Mouse (Mus musculus) CH12.LX (cell line): ENCODE data around the gene Dhx9. TPM values are rescaled to one million over a fixed set of nuclear protein-coding genes. Genes with fewer than 3 reads are reported as not detected.
A peak's percentile ranks its signal among the peaks of the same experiment; 100 is the strongest.

ENCODE experiments used
- DNase-seq: peaks from one replicate; pipeline ENCODE4 v3.0.0-alpha.2; 2013; ENCODE audit errors: extremely low read depth
- H3K27ac ChIP-seq: 2 replicates; pipeline ENCODE4 v1.5.1; 2012; ENCODE audit warnings: low read depth, mild to moderate bottlenecking, control low read depth, moderate library complexity; ENCODE audit not compliant: insufficient read depth
- H3K27me3 ChIP-seq: replicated peaks from 2 replicates; pipeline ENCODE3; 2012; ENCODE audit warnings: inconsistent platforms
- H3K36me3 ChIP-seq, 2 experiments: replicated peaks in 1 of 2; 2 replicates each; pipeline versions ENCODE3 to v1.6.1; 2012; ENCODE audit warnings: inconsistent platforms in 1 of 2, low read length in 1 of 2, mild to moderate bottlenecking in 1 of 2, mixed read lengths in 1 of 2, moderate library complexity in 1 of 2; ENCODE audit not compliant: control insufficient read depth in 1 of 2, insufficient read depth in 1 of 2
- H3K4me1 ChIP-seq, 2 experiments: 2 replicates each; pipeline ENCODE4 v1.6.1; 2012; ENCODE audit warnings: inconsistent platforms in 1 of 2, moderate library complexity in 1 of 2; ENCODE audit not compliant: insufficient read depth in 2 of 2, control insufficient read depth in 1 of 2
- H3K4me2 ChIP-seq: 2 replicates; pipeline ENCODE4 v1.6.1; 2012; ENCODE audit warnings: low read depth, mild to moderate bottlenecking, control low read depth; ENCODE audit not compliant: poor library complexity, insufficient read depth, severe bottlenecking
- H3K4me3 ChIP-seq, 3 experiments: fragments of 150-350 bp in 1 of 3; sonication (generic) in 1 of 3; replicated peaks in 1 of 3; 2 replicates each; pipeline versions ENCODE3 to v1.5.1; 2011 to 2012; ENCODE audit warnings: low read depth in 2 of 3, low read length in 2 of 3, mild to moderate bottlenecking in 2 of 3, moderate library complexity in 2 of 3, control low read depth in 1 of 3, improper control_type of control experiment in 1 of 3, inconsistent platforms in 1 of 3, mixed read lengths in 1 of 3; ENCODE audit not compliant: poor library complexity in 1 of 3
- H3K79me2 ChIP-seq: replicated peaks from 2 replicates; pipeline ENCODE4 v1.6.1; 2012; ENCODE audit warnings: mild to moderate bottlenecking, moderate library complexity; ENCODE audit not compliant: control insufficient read depth, poor library complexity, insufficient read depth, severe bottlenecking; ENCODE audit errors: extremely low read depth
- H3K9ac ChIP-seq: 2 replicates; pipeline ENCODE4 v1.6.1; 2012; ENCODE audit warnings: low read depth, mild to moderate bottlenecking, control low read depth, moderate library complexity; ENCODE audit not compliant: insufficient read depth
- H3K9me3 ChIP-seq: replicated peaks from 2 replicates; pipeline ENCODE3; 2012; ENCODE audit warnings: low read length, inconsistent platforms, mixed read lengths
- BHLHE40 ChIP-seq: IDR thresholded peaks from 2 replicates; pipeline ENCODE4 v1.6.1; 2011; ENCODE audit warnings: mild to moderate bottlenecking, low read depth, low read length, improper control_type of control experiment
- CHD1 ChIP-seq: IDR thresholded peaks from 2 replicates; pipeline ENCODE4 v1.6.1; 2012; ENCODE audit warnings: low read depth, low read length, improper control_type of control experiment, inconsistent platforms
- CHD2 ChIP-seq: IDR thresholded peaks from 2 replicates; pipeline ENCODE4 v1.6.1; 2011; ENCODE audit warnings: low read length, improper control_type of control experiment
- CTCF ChIP-seq, 2 experiments: IDR thresholded peaks in 1 of 2; conservative IDR thresholded peaks in 1 of 2; 2 replicates each; pipeline ENCODE4 v1.5.1; 2011 to 2012; ENCODE audit warnings: low read depth in 2 of 2, low read length in 2 of 2, improper control_type of control experiment in 1 of 2, inconsistent platforms in 1 of 2, mild to moderate bottlenecking in 1 of 2, moderate library complexity in 1 of 2
- E2F4 ChIP-seq: IDR thresholded peaks from 2 replicates; pipeline ENCODE4 v1.6.1; 2011; ENCODE audit warnings: low read depth, low read length, improper control_type of control experiment; ENCODE audit not compliant: insufficient replicate concordance
- ELF1 ChIP-seq: IDR thresholded peaks from 2 replicates; pipeline ENCODE4 v1.6.1; 2014; ENCODE audit warnings: low read depth, mild to moderate bottlenecking, inconsistent platforms, low read length, improper control_type of control experiment
- EP300 ChIP-seq: IDR thresholded peaks from 2 replicates; pipeline ENCODE4 v1.6.1; 2011; ENCODE audit warnings: low read length, improper control_type of control experiment
- ETS1 ChIP-seq: conservative IDR thresholded peaks from 2 replicates; pipeline ENCODE4 v1.6.1; 2012; ENCODE audit warnings: low read depth, mild to moderate bottlenecking, inconsistent platforms, low read length, improper control_type of control experiment, moderate library complexity
- GABPA ChIP-seq: IDR thresholded peaks from 2 replicates; pipeline ENCODE4 v1.6.1; 2012; ENCODE audit warnings: low read depth, low read length, improper control_type of control experiment, inconsistent platforms; ENCODE audit not compliant: insufficient replicate concordance
- HCFC1 ChIP-seq: IDR thresholded peaks from 2 replicates; pipeline ENCODE4 v1.6.1; 2012; ENCODE audit warnings: low read depth, mild to moderate bottlenecking, inconsistent platforms, low read length, improper control_type of control experiment
- IRF4 ChIP-seq: IDR thresholded peaks from 2 replicates; pipeline ENCODE4 v1.6.1; 2014; ENCODE audit warnings: low read depth, mild to moderate bottlenecking, inconsistent platforms, low read length, improper control_type of control experiment
- JUN ChIP-seq: IDR thresholded peaks from 2 replicates; pipeline ENCODE4 v1.6.1; 2011; ENCODE audit warnings: low read depth, mild to moderate bottlenecking, low read length, improper control_type of control experiment, moderate library complexity; ENCODE audit not compliant: insufficient read depth
- JUND ChIP-seq: conservative IDR thresholded peaks from 2 replicates; pipeline ENCODE4 v1.6.1; 2011; ENCODE audit warnings: low read depth, low read length, improper control_type of control experiment
- KAT2A ChIP-seq: IDR thresholded peaks from 2 replicates; pipeline ENCODE4 v1.6.1; 2012; ENCODE audit warnings: low read length, improper control_type of control experiment, inconsistent platforms; ENCODE audit not compliant: insufficient replicate concordance
- MAX ChIP-seq: IDR thresholded peaks from 2 replicates; pipeline ENCODE4 v1.6.1; 2011; ENCODE audit warnings: low read length, improper control_type of control experiment
- MEF2A ChIP-seq: IDR thresholded peaks from 2 replicates; pipeline ENCODE4 v1.6.1; 2014; ENCODE audit warnings: low read depth, mild to moderate bottlenecking, inconsistent platforms, low read length, improper control_type of control experiment, borderline replicate concordance
- MXI1 ChIP-seq: IDR thresholded peaks from 2 replicates; pipeline ENCODE4 v1.6.1; 2011; ENCODE audit warnings: mild to moderate bottlenecking, low read depth, low read length, improper control_type of control experiment
- NELFE ChIP-seq: IDR thresholded peaks from 2 replicates; pipeline ENCODE4 v1.6.1; 2011; ENCODE audit warnings: low read depth, low read length, improper control_type of control experiment
- NRF1 ChIP-seq: IDR thresholded peaks from 2 replicates; pipeline ENCODE4 v1.6.1; 2014; ENCODE audit warnings: low read depth, mild to moderate bottlenecking, inconsistent platforms, low read length, improper control_type of control experiment, moderate library complexity
- PAX5 ChIP-seq: IDR thresholded peaks from 2 replicates; pipeline ENCODE4 v1.6.1; 2012; ENCODE audit warnings: low read length, inconsistent platforms, mixed read lengths
- POLR2A ChIP-seq: IDR thresholded peaks from 2 replicates; pipeline ENCODE4 v1.6.1; 2011; ENCODE audit warnings: low read depth, mild to moderate bottlenecking, improper control_type of control experiment, low read length
- POLR2AphosphoS2 ChIP-seq: IDR thresholded peaks from 2 replicates; pipeline ENCODE4 v1.6.1; 2011; ENCODE audit warnings: low read depth, low read length, improper control_type of control experiment
- RAD21 ChIP-seq: IDR thresholded peaks from 2 replicates; pipeline ENCODE4 v1.6.1; 2011; ENCODE audit warnings: low read depth, mild to moderate bottlenecking, low read length, improper control_type of control experiment, moderate library complexity
- RCOR1 ChIP-seq: conservative IDR thresholded peaks from 2 replicates; pipeline ENCODE4 v1.6.1; 2012; ENCODE audit warnings: low read depth, mild to moderate bottlenecking, inconsistent platforms, low read length, improper control_type of control experiment
- TCF12 ChIP-seq: IDR thresholded peaks from 2 replicates; pipeline ENCODE4 v1.6.1; 2014; ENCODE audit warnings: low read depth, mild to moderate bottlenecking, inconsistent platforms, low read length, improper control_type of control experiment
- UBTF ChIP-seq: IDR thresholded peaks from 2 replicates; pipeline ENCODE4 v1.6.1; 2012; ENCODE audit warnings: low read depth, mild to moderate bottlenecking, inconsistent platforms, low read length, improper control_type of control experiment, moderate library complexity
- USF1 ChIP-seq: IDR thresholded peaks from 2 replicates; pipeline ENCODE4 v1.6.1; 2014; ENCODE audit warnings: low read depth, mild to moderate bottlenecking, inconsistent platforms, low read length, improper control_type of control experiment
- USF2 ChIP-seq: conservative IDR thresholded peaks from 2 replicates; pipeline ENCODE4 v1.6.1; 2011; ENCODE audit warnings: low read depth, low read length, improper control_type of control experiment
- ZC3H11A ChIP-seq: IDR thresholded peaks from 2 replicates; pipeline ENCODE4 v1.6.1; 2012; ENCODE audit warnings: low read depth, mild to moderate bottlenecking, inconsistent platforms, low read length, improper control_type of control experiment
- ZKSCAN1 ChIP-seq: IDR thresholded peaks from 2 replicates; pipeline ENCODE4 v1.6.1; 2012; ENCODE audit warnings: low read depth, inconsistent platforms, low read length, improper control_type of control experiment, borderline replicate concordance
- ZMIZ1 ChIP-seq: IDR thresholded peaks from 2 replicates; pipeline ENCODE4 v1.6.1; 2012; ENCODE audit warnings: low read depth, mild to moderate bottlenecking, inconsistent platforms, low read length, improper control_type of control experiment
- ZNF384 ChIP-seq: IDR thresholded peaks from 2 replicates; pipeline ENCODE4 v1.6.1; 2012; ENCODE audit warnings: low read depth, low read length, improper control_type of control experiment, inconsistent platforms
- dilution Hi-C: fragments of 300-500 bp; cut with MboI; formaldehyde crosslinking; loops from 2 replicates; pipeline ENCODE4 v1.14.3; 2020; ENCODE audit warnings: low sequenced_read_pairs; ENCODE audit not compliant: extremely low pct_unique_long_range_greater_than_20kb, extremely low pct_ligation_motif_present
- in situ Hi-C: fragments of 300-500 bp; cut with MboI; formaldehyde crosslinking; loops from 3 replicates; pipeline ENCODE4 v1.14.3; 2019; ENCODE audit warnings: low sequenced_read_pairs, low pct_ligation_motif_present, low pct_unique_long_range_greater_than_20kb, mixed read lengths
- polyA plus RNA-seq: library from polyadenylated mRNA; unstranded; fragments of >175 nt; gene quantifications from 2 replicates; pipeline ENCODE4 v1.2.1, GENCODE M21; 2012; ENCODE audit warnings: low read depth; ENCODE audit not compliant: insufficient read length
- total RNA-seq, 2 experiments: library from RNA; depleted of rRNA; stranded (reverse); fragments of 300-350 nt in 1 of 2; fragments of >200 nt in 1 of 2; gene quantifications; 2 replicates each; pipeline ENCODE4 v1.2.3; 2012 to 2014

Gene Dhx9
- total and polyA plus RNA-seq, 3 experiments = 55.4 to 233 (median 98.8) TPM

GRCm38 (mm10) chr1:153489540-153489939, 2.1 kb upstream of the Dhx9 start:
- in situ Hi-C loops (no loop called here), dilution Hi-C loops (no loop called here)
- Histone ChIP-seq H3K27ac (peak overlapping the region; percentile 58; the same call in 1 of the 2 replicates), H3K4me2 (peak overlapping the region; percentile 73), H3K9ac (0 out of 2 replicates have a peak overlapping the region, but pooled peaks have one; percentile 31), H3K4me3 (no peak overlapping the region), H3K79me2 (peaks cover 35% of the 10 kb centered on the region), H3K36me3 (peaks cover 0 to 2% of the 10 kb centered on the region in 2 experiments), H3K27me3 (no peaks in the 10 kb centered on the region), H3K9me3 (no peaks in the 10 kb centered on the region), H3K4me1 (peaks cover 8 to 53% of the 10 kb centered on the region in 2 experiments)
- TF ChIP-seq USF1 (no peak), NELFE (no peak), GABPA (no peak), MAX (peak; percentile 56), ZNF384 (peak; percentile 92)
- peak; percentile 57 for DNase-seq

GRCm38 (mm10) chr1:153489132-153489531, 1.7 kb upstream of the Dhx9 start:
- Histone ChIP-seq H3K9me3 (no peaks in the 10 kb centered on the region), H3K79me2 (peaks cover 39% of the 10 kb centered on the region), H3K27ac (peak overlapping the region; percentile 48), H3K9ac (peak overlapping the region; percentile 63), H3K4me2 (peak overlapping the region; percentile 73), H3K36me3 (peaks cover 0 to 5% of the 10 kb centered on the region in 2 experiments), H3K4me3 (no peak overlapping the region), H3K4me1 (peaks cover 8 to 57% of the 10 kb centered on the region in 2 experiments), H3K27me3 (no peaks in the 10 kb centered on the region)
- dilution Hi-C loops = no loop called here
- in situ Hi-C loops = no loop called here
- DNase-seq = peak; percentile 93
- no peak for TF ChIP-seq ZC3H11A
- TF ChIP-seq ZKSCAN1 = no peak
- no peak for TF ChIP-seq PAX5
- no peak for TF ChIP-seq CHD1
- no peak for TF ChIP-seq UBTF
- peak; percentile 57; the same call in 1 of the 2 replicates for TF ChIP-seq MAX
- peak; percentile 78 for TF ChIP-seq ETS1
- TF ChIP-seq EP300 = peak; percentile 65; the same call in 1 of the 2 replicates
- peak; percentile 66 for TF ChIP-seq USF1
- TF ChIP-seq RAD21 = peak; percentile 49
- peak; percentile 91 for TF ChIP-seq IRF4
- TF ChIP-seq ZNF384 = no peak; the same call in 1 of the 2 replicates
- TF ChIP-seq MXI1 = peak; percentile 38
- TF ChIP-seq E2F4 = no peak
- TF ChIP-seq POLR2A = peak; percentile 54
- peak; percentile 43; the same call in 1 of the 2 replicates for TF ChIP-seq NRF1
- peak; percentile 60; the same call in 1 of the 2 replicates for TF ChIP-seq TCF12
- no peak for TF ChIP-seq ZMIZ1
- TF ChIP-seq RCOR1 = 0 out of 2 replicates have a peak, but pooled peaks have one; percentile 52
- no peak for TF ChIP-seq KAT2A
- TF ChIP-seq JUN = peak; percentile 5; the same call in 1 of the 2 replicates
- TF ChIP-seq ELF1 = peak; percentile 45; the same call in 1 of the 2 replicates
- peak; percentile 94 for TF ChIP-seq BHLHE40
- no peak for TF ChIP-seq POLR2AphosphoS2
- TF ChIP-seq CHD2 = peak; percentile 64
- peak; percentile 23; the same call in 1 of the 2 replicates for TF ChIP-seq JUND
- peak; percentile 95 for TF ChIP-seq MEF2A
- 0 out of 2 replicates have a peak, but pooled peaks have one; percentile 12 for TF ChIP-seq HCFC1
- peak; percentile 45 for TF ChIP-seq USF2
- TF ChIP-seq CTCF (conservative IDR thresholded peaks at IDR 0.05 in 1 of 2, IDR thresholded peaks at IDR 0.05 in 1 of 2; ENCODE audit: low read depth in 2 of 2, low read length in 2 of 2) = peak in 1 of 2 experiments; percentile 73; a peak in 2 of 4 replicates
